Mouse (Mus musculus) lung, postnatal 14 days (tissue): ENCODE measurements around the gene March1.
A peak's percentile ranks its signal among the peaks of the same experiment; 100 is the strongest.

Source experiments
- DNase-seq: peaks from one replicate; pipeline ENCODE4 v3.0.0; 2021

The March1 gene

GRCm38 (mm10) chr8:66433577-66433976 lies 815.9 kb downstream of the March1 start:
- no peak for DNase-seq

GRCm38 (mm10) chr8:66436804-66437203 lies 819.1 kb downstream of the March1 start:
- no peak for DNase-seq

GRCm38 (mm10) chr8:66437929-66438328 lies 820.2 kb downstream of the March1 start:
- DNase-seq, result no peak

- no peak for DNase-seq
Observed at GRCm38 (mm10) chr8:66438468-66438867, 820.8 kb downstream of the March1 start.

- DNase-seq, result no peak
Observed at GRCm38 (mm10) chr8:66441123-66441522, 823.4 kb downstream of the March1 start.

GRCm38 (mm10) chr8:66442778-66443177 lies 825.1 kb downstream of the March1 start:
- peak; percentile 7 for DNase-seq

GRCm38 (mm10) chr8:66444141-66444540 lies 826.4 kb downstream of the March1 start:
- DNase-seq, result no peak

GRCm38 (mm10) chr8:66445351-66445750 lies 827.7 kb downstream of the March1 start:
- no peak for DNase-seq

- peak; percentile 39 for DNase-seq
Observed at GRCm38 (mm10) chr8:66450691-66451090, 833.0 kb downstream of the March1 start.

GRCm38 (mm10) chr8:66457057-66457456 lies 839.4 kb downstream of the March1 start:
- DNase-seq, result no peak

GRCm38 (mm10) chr8:66469821-66470220 lies 852.1 kb downstream of the March1 start:
- DNase-seq, result no peak

GRCm38 (mm10) chr8:66476880-66477279 lies 859.2 kb downstream of the March1 start:
- no peak for DNase-seq

GRCm38 (mm10) chr8:66486084-66486763 lies 868.5 kb downstream of the March1 start, which contains the start of gene Tma16:
Tma16 (minus strand) TSS chr8:66486530.
- peak; percentile 79 for DNase-seq

GRCm38 (mm10) chr8:66488556-66488955 lies 870.9 kb downstream of the March1 start:
- no peak for DNase-seq

GRCm38 (mm10) chr8:66490624-66491023 lies 872.9 kb downstream of the March1 start:
- no peak for DNase-seq

- no peak for DNase-seq
Observed at GRCm38 (mm10) chr8:66494496-66494895, 876.8 kb downstream of the March1 start.

GRCm38 (mm10) chr8:66495726-66496125 lies 878.0 kb downstream of the March1 start:
- DNase-seq, result peak; percentile 82

- DNase-seq, result peak; percentile 29
Observed at GRCm38 (mm10) chr8:66496998-66497577, 879.4 kb downstream of the March1 start.

- no peak for DNase-seq
Observed at GRCm38 (mm10) chr8:66503381-66503780, 885.7 kb downstream of the March1 start.

GRCm38 (mm10) chr8:66511537-66511936 lies 893.8 kb downstream of the March1 start, which contains the start of gene Tktl2:
Tktl2 (plus strand) TSS chr8:66511756.
- no peak for DNase-seq

- DNase-seq, result no peak
Observed at GRCm38 (mm10) chr8:66519149-66519548, 901.4 kb downstream of the March1 start.

- DNase-seq, result no peak
Observed at GRCm38 (mm10) chr8:66520576-66520975, 902.9 kb downstream of the March1 start.
